Mouse (Mus musculus) lung, embryonic 16.5 days (tissue): ENCODE data around the gene Chst8. TPM values are rescaled to one million over a fixed set of nuclear protein-coding genes. Genes with fewer than 3 reads are reported as not detected.

Source experiments
- ATAC-seq: fragments of 200-750 bp; cut with Nextera tagmentation; 2 replicates; pipeline ENCODE4 v1.8.0; 2017; ENCODE audit warnings: low read depth, mild to moderate bottlenecking, moderate library complexity
- H3K27ac ChIP-seq: fragments of 300-500 bp; sonication (generic); 2 replicates; pipeline ENCODE4 v1.5.1; 2014; ENCODE audit warnings: mild to moderate bottlenecking, control low read depth, low read length
- H3K27me3 ChIP-seq: fragments of 300-500 bp; sonication (generic); 2 replicates; pipeline ENCODE4 v1.6.1; 2014; ENCODE audit warnings: low read depth, low read length, mixed read lengths; ENCODE audit not compliant: control insufficient read depth, insufficient read depth
- H3K36me3 ChIP-seq: fragments of 300-500 bp; sonication (generic); 2 replicates; pipeline ENCODE4 v1.6.1; 2014; ENCODE audit warnings: low read length; ENCODE audit not compliant: control insufficient read depth, insufficient read depth
- H3K4me1 ChIP-seq: fragments of 300-500 bp; sonication (generic); replicated peaks from 2 replicates; pipeline ENCODE4 v1.6.1; 2014; ENCODE audit warnings: low read length, mixed read lengths; ENCODE audit not compliant: control insufficient read depth, insufficient read depth
- H3K4me2 ChIP-seq: fragments of 300-500 bp; sonication (generic); 2 replicates; pipeline ENCODE4 v1.6.1; 2014; ENCODE audit warnings: low read depth, low read length, control low read depth
- H3K4me3 ChIP-seq: fragments of 300-500 bp; sonication (generic); 2 replicates; pipeline ENCODE4 v1.5.1; 2014; ENCODE audit warnings: mild to moderate bottlenecking, low read length, control low read depth
- H3K9ac ChIP-seq: fragments of 300-500 bp; sonication (generic); 2 replicates; pipeline ENCODE4 v1.6.1; 2014; ENCODE audit warnings: low read length, control low read depth
- H3K9me3 ChIP-seq: fragments of 300-500 bp; sonication (generic); 2 replicates; pipeline ENCODE4 v1.6.1; 2016; ENCODE audit warnings: low read length; ENCODE audit not compliant: control insufficient read depth
- WGBS: fragments of 180-500 bp; shearing (Covaris S2); extraction: QIAGEN DNeasy Blood & Tissue Kit; methylation state at CpG from one replicate; pipeline ENCODE4 v1.1.7; 2014; 5-methylcytosine and 5-hydroxymethylcytosine counted together
- polyA plus RNA-seq: library from polyadenylated mRNA; unstranded; fragments of >200 nt; fragmentation: Nextera tagmentation; extraction: Ambion mirVana; gene quantifications from 2 replicates; pipeline ENCODE4 v1.2.1, GENCODE M21; 2015

The Chst8 gene
- polyA plus RNA-seq = 4.5 and 4.8 TPM in 2 replicates

- Histone ChIP-seq H3K4me3 (peak within 1 kb of the TSS; percentile 67), H3K9ac (peak within 1 kb of the TSS; percentile 60), H3K27me3 (peaks cover 61% of the 10 kb centered on the region), H3K9me3 (no peaks in the 10 kb centered on the region), H3K36me3 (no peaks in the 10 kb centered on the region), H3K4me1 (peaks cover 14% of the 10 kb centered on the region), H3K27ac (no peak within 1 kb of the TSS), H3K4me2 (peak within 1 kb of the TSS; percentile 95)
- 0% methylated on average over 44 of the region's 65 CpGs for WGBS
- ATAC-seq = peak; percentile 91
Measured at GRCm38 (mm10) chr7:34812531-34813111, at the start of gene Chst8. TSS of gene Chst8 (minus strand) at chr7:34812711.

- no peak for ATAC-seq
- H3K4me2 ChIP-seq = no peak overlapping the region
- WGBS = 58% methylated on average over 2 of the region's 2 CpGs
Measured at GRCm38 (mm10) chr7:34858291-34858690, 45.8 kb upstream of the Chst8 start.

GRCm38 (mm10) chr7:34854781-34855352 is 42.4 kb upstream of the Chst8 start:
- no peak for ATAC-seq
- Histone ChIP-seq H3K27me3 (no peaks in the 10 kb centered on the region), H3K27ac (no peak overlapping the region), H3K4me1 (no peaks in the 10 kb centered on the region), H3K4me2 (no peak overlapping the region), H3K9ac (no peak overlapping the region), H3K9me3 (no peaks in the 10 kb centered on the region), H3K36me3 (no peaks in the 10 kb centered on the region), H3K4me3 (no peak overlapping the region)
- 77% methylated on average over 6 of the region's 6 CpGs for WGBS

More at GRCm38 (mm10) chr7:34858291-34858690, 45.8 kb upstream of the Chst8 start:
- Histone ChIP-seq H3K27ac (no peak overlapping the region), H3K4me3 (no peak overlapping the region), H3K4me1 (no peaks in the 10 kb centered on the region), H3K27me3 (no peaks in the 10 kb centered on the region), H3K9me3 (no peaks in the 10 kb centered on the region), H3K36me3 (no peaks in the 10 kb centered on the region), H3K9ac (no peak overlapping the region)

GRCm38 (mm10) chr7:34853393-34853792 is 40.9 kb upstream of the Chst8 start:
- Histone ChIP-seq H3K36me3 (no peaks in the 10 kb centered on the region), H3K4me2 (no peak overlapping the region), H3K9me3 (no peaks in the 10 kb centered on the region), H3K27ac (no peak overlapping the region), H3K4me3 (no peak overlapping the region), H3K4me1 (no peaks in the 10 kb centered on the region), H3K9ac (no peak overlapping the region), H3K27me3 (no peaks in the 10 kb centered on the region)
- ATAC-seq = no peak
- WGBS = 83% methylated on average over 3 of the region's 3 CpGs

GRCm38 (mm10) chr7:34849660-34850059 is 37.1 kb upstream of the Chst8 start:
- Histone ChIP-seq H3K4me3 (no peak overlapping the region), H3K27ac (no peak overlapping the region), H3K9ac (no peak overlapping the region), H3K27me3 (no peaks in the 10 kb centered on the region), H3K36me3 (no peaks in the 10 kb centered on the region), H3K9me3 (no peaks in the 10 kb centered on the region), H3K4me2 (no peak overlapping the region), H3K4me1 (no peaks in the 10 kb centered on the region)
- WGBS = 34% methylated on average over 10 of the region's 10 CpGs
- ATAC-seq = no peak

GRCm38 (mm10) chr7:34848811-34849210 is 36.3 kb upstream of the Chst8 start:
- Histone ChIP-seq H3K9ac (no peak overlapping the region), H3K36me3 (no peaks in the 10 kb centered on the region), H3K27ac (no peak overlapping the region), H3K4me3 (no peak overlapping the region), H3K9me3 (no peaks in the 10 kb centered on the region), H3K4me2 (no peak overlapping the region), H3K4me1 (no peaks in the 10 kb centered on the region), H3K27me3 (no peaks in the 10 kb centered on the region)
- 90% methylated on average over 4 of the region's 4 CpGs for WGBS
- no peak for ATAC-seq

- no peak overlapping the region for H3K4me2 ChIP-seq
- ATAC-seq = no peak
- H3K27ac ChIP-seq = no peak overlapping the region
- H3K36me3 ChIP-seq = no peaks in the 10 kb centered on the region
- H3K9ac ChIP-seq = no peak overlapping the region
- WGBS = 80% methylated on average over 6 of the region's 6 CpGs
- no peaks in the 10 kb centered on the region for H3K9me3 ChIP-seq
- H3K27me3 ChIP-seq = no peaks in the 10 kb centered on the region
- no peaks in the 10 kb centered on the region for H3K4me1 ChIP-seq
- no peak overlapping the region for H3K4me3 ChIP-seq
Measured at GRCm38 (mm10) chr7:34847900-34848299, 35.4 kb upstream of the Chst8 start.

GRCm38 (mm10) chr7:34847410-34847809 is 34.9 kb upstream of the Chst8 start:
- Histone ChIP-seq H3K4me2 (no peak overlapping the region), H3K27ac (no peak overlapping the region), H3K9me3 (no peaks in the 10 kb centered on the region), H3K4me1 (no peaks in the 10 kb centered on the region), H3K27me3 (no peaks in the 10 kb centered on the region), H3K36me3 (no peaks in the 10 kb centered on the region), H3K9ac (no peak overlapping the region), H3K4me3 (no peak overlapping the region)
- 55% methylated on average over 5 of the region's 5 CpGs for WGBS
- no peak for ATAC-seq

- Histone ChIP-seq H3K9me3 (no peaks in the 10 kb centered on the region), H3K27ac (no peak overlapping the region), H3K27me3 (no peaks in the 10 kb centered on the region), H3K4me2 (no peak overlapping the region), H3K4me3 (no peak overlapping the region), H3K9ac (no peak overlapping the region), H3K36me3 (no peaks in the 10 kb centered on the region), H3K4me1 (no peaks in the 10 kb centered on the region)
- ATAC-seq = no peak
- 90% methylated on average over 4 of the region's 4 CpGs for WGBS
Measured at GRCm38 (mm10) chr7:34838749-34839148, 26.2 kb upstream of the Chst8 start.
